In the genomic region with DNA sequence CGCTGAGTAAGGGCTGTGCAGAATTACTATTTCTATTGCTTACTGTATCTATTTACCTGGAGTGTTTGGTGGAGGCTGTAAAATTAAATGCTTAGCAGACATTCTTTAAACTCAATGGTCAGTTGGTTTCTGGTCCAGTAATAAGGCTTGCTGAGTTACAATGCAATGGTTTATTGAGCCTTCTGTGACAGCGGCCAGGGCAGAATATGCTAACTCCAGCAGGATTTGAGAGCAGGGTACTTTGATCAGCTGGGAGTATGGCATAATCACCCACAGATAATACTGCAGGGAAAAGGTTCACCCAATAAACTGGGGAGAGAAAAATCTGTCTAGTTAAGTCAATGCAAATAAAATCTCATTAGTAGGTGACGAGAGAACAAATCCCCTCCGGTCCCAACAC, we compare ENCODE assay signal across 13 mouse cellular contexts.
A peak's percentile ranks its signal among the peaks of the same experiment; 100 is the strongest.
DNase-seq lines count a peak whose midpoint lies in the region; ATAC-seq and TF ChIP-seq lines count a peak whose summit lies in the region.
"Had no signal": no experiment of that assay in that cellular context is flagged by ENCODE, and none has a peak within 500 bp of the region (broad histone marks: within the 10 kb centered on the region; RNA-seq: fewer than 3 reads in every experiment).

No protein-coding gene starts in this region.

- peak; percentile 56 for DNase-seq in kidney, adult 9 months
- DNase-seq in kidney, adult 18-20 months: no peak
- peak; percentile 67 for DNase-seq in brain, embryonic 14.5 days (ENCODE audit: low read depth)
- no peak for DNase-seq in adrenal gland, postnatal 25 days
- DNase-seq in lung, postnatal 36 days: no peak
- DNase-seq: cerebellum, adult 9-11 months; heart, postnatal 36 days had no signal

- H3K9ac ChIP-seq in forebrain, embryonic 15.5 days (replicated peaks): no peak overlapping the region
- H3K9ac ChIP-seq in midbrain, embryonic 12.5 days (replicated peaks): no peak overlapping the region
- H3K9ac ChIP-seq: limb, embryonic 13.5 days had no signal

- no peak overlapping the region for H3K4me3 ChIP-seq in forebrain, embryonic 15.5 days
- no peak overlapping the region for H3K4me3 ChIP-seq in midbrain, embryonic 12.5 days
- H3K4me3 ChIP-seq: embryonic facial prominence, embryonic 10.5 days; heart, embryonic 10.5 days; limb, embryonic 13.5 days had no signal

- H3K4me1 ChIP-seq in forebrain, embryonic 15.5 days: peaks cover 69% of the 10 kb centered on the region
- peaks cover 78% of the 10 kb centered on the region for H3K4me1 ChIP-seq in midbrain, embryonic 12.5 days

- H3K27ac ChIP-seq in forebrain, embryonic 15.5 days (replicated peaks): peak overlapping the region; percentile 19; the same call in 1 of the 2 replicates
- H3K27ac ChIP-seq in midbrain, embryonic 12.5 days (replicated peaks): peak overlapping the region; percentile 60
- H3K27ac ChIP-seq: heart, embryonic 10.5 days; limb, embryonic 13.5 days had no signal

- no peaks in the 10 kb centered on the region for H3K27me3 ChIP-seq in forebrain, embryonic 15.5 days
- H3K27me3 ChIP-seq in midbrain, embryonic 12.5 days: no peaks in the 10 kb centered on the region
- H3K27me3 ChIP-seq: limb, embryonic 13.5 days had no signal

- WGBS in forebrain, embryonic 15.5 days: 31% methylated on average over 4 of the region's 4 CpGs
- 51% methylated on average over 4 of the region's 4 CpGs for WGBS in midbrain, embryonic 12.5 days

- H3K36me3 ChIP-seq in forebrain, embryonic 15.5 days: no peaks in the 10 kb centered on the region
- no peaks in the 10 kb centered on the region for H3K36me3 ChIP-seq in midbrain, embryonic 12.5 days
- H3K36me3 ChIP-seq: embryonic facial prominence, embryonic 10.5 days; heart, embryonic 10.5 days; limb, embryonic 13.5 days had no signal

- H3K4me2 ChIP-seq in forebrain, embryonic 15.5 days (replicated peaks): no peak overlapping the region
- H3K4me2 ChIP-seq in midbrain, embryonic 12.5 days (replicated peaks): no peak overlapping the region
- H3K4me2 ChIP-seq: limb, embryonic 13.5 days had no signal

- no peak for ATAC-seq in forebrain, embryonic 15.5 days (replicated peaks)
- ATAC-seq in midbrain, embryonic 12.5 days (ENCODE audit: low FRiP score, low read depth): no peak
- ATAC-seq: CD4-positive, CD25-positive, alpha-beta regulatory T cell, adult 4 months had no signal

- TF ChIP-seq POLR2A in brain, embryonic 14.5 days (IDR thresholded peaks at IDR 0.05; ENCODE audit: borderline replicate concordance, extremely low read depth, insufficient read depth, insufficient read length, poor library complexity, severe bottlenecking): no peak

- TF ChIP-seq CTCF in brain, embryonic 14.5 days (IDR thresholded peaks at IDR 0.05; ENCODE audit: borderline replicate concordance, extremely low read depth, insufficient read depth, insufficient read length): no peak

- no peaks in the 10 kb centered on the region for H3K9me3 ChIP-seq in forebrain, embryonic 15.5 days
- H3K9me3 ChIP-seq in midbrain, embryonic 12.5 days: no peaks in the 10 kb centered on the region
- H3K9me3 ChIP-seq: embryonic facial prominence, embryonic 10.5 days; heart, embryonic 10.5 days; limb, embryonic 13.5 days had no signal

Comparison
In these comparisons a context has a peak if more than half of its experiments do, and no peak if none do; other contexts are left out.
1. DNase-seq: peak in kidney, adult 9 months (single experiment) and brain, embryonic 14.5 days (single experiment); none in kidney, adult 18-20 months (single experiment), adrenal gland, postnatal 25 days (single experiment) and lung, postnatal 36 days (single experiment).